Mouse (Mus musculus) limb, embryonic 10.5 days (tissue): Measurements from ENCODE around the gene Fads2. TPM values are rescaled to one million over a fixed set of nuclear protein-coding genes. Genes with fewer than 3 reads are reported as not detected.

ENCODE experiments used
- DNase-seq: peaks from one replicate; pipeline ENCODE4 v3.0.0-alpha.2; 2017; ENCODE audit warnings: low spot score
- H3K27ac ChIP-seq: fragments of 300-500 bp; sonication (generic); 2 replicates; pipeline ENCODE4 v1.5.1; 2016; ENCODE audit warnings: mild to moderate bottlenecking
- H3K27me3 ChIP-seq: fragments of 300-500 bp; sonication (generic); 2 replicates; pipeline ENCODE4 v1.6.1; 2016; ENCODE audit warnings: low read depth, mild to moderate bottlenecking; ENCODE audit not compliant: poor library complexity, severe bottlenecking
- H3K36me3 ChIP-seq: fragments of 300-500 bp; sonication (generic); 2 replicates; pipeline ENCODE4 v1.6.1; 2016; ENCODE audit warnings: mild to moderate bottlenecking, moderate library complexity
- H3K4me1 ChIP-seq: fragments of 300-500 bp; sonication (generic); 2 replicates; pipeline ENCODE4 v1.6.1; 2016
- H3K4me3 ChIP-seq: fragments of 300-500 bp; sonication (generic); 2 replicates; pipeline ENCODE4 v1.5.1; 2016; ENCODE audit warnings: mild to moderate bottlenecking, moderate library complexity
- H3K9me3 ChIP-seq: fragments of 300-500 bp; sonication (generic); replicated peaks from 2 replicates; pipeline ENCODE4 v1.6.1; 2016; ENCODE audit warnings: mild to moderate bottlenecking
- WGBS: fragments of 180-500 bp; shearing (Covaris S2); methylation state at CpG from one replicate; pipeline ENCODE4 v1.1.7; 2016; 5-methylcytosine and 5-hydroxymethylcytosine counted together
- polyA plus RNA-seq: library from polyadenylated mRNA; unstranded; fragments of >200 nt; fragmentation: Nextera tagmentation; extraction: Ambion mirVana; gene quantifications from 2 replicates; pipeline ENCODE4 v1.2.1, GENCODE M21; 2016

Gene Fads2
- polyA plus RNA-seq, 1 experiment from 2014 or later = 158 TPM

DNA sequence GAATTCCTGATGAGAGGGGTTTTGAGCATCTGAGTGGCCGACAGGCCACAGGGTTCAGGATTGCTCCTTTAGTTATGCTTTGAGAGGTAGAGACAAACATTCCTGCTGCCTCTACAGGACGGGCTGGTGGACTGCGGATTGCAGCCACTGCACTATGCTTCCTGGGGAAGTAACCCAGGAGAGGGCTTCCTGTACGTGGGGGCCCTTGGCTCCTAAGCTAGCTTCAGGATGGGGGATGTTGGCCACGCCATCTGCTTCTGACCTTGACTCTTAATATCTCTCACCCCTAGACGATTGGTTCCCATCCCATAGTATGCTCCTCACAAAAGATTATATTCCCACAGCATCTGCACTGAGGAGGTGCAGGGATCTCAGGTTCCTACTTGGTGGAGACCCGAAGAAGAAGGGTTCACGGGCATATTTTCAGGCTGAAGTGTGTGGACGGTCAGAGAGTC lies 78.2 kb downstream of the Fads2 start:
- Histone ChIP-seq H3K4me1 (peaks cover 59% of the 10 kb centered on the region), H3K36me3 (peaks cover 24% of the 10 kb centered on the region), H3K4me3 (no peak overlapping the region), H3K9me3 (no peaks in the 10 kb centered on the region), H3K27ac (peak overlapping the region; percentile 66), H3K27me3 (no peaks in the 10 kb centered on the region; the same call in 1 of the 2 replicates)
- DNase-seq = no peak
- 72% methylated on average over 9 of the region's 9 CpGs for WGBS

DNA sequence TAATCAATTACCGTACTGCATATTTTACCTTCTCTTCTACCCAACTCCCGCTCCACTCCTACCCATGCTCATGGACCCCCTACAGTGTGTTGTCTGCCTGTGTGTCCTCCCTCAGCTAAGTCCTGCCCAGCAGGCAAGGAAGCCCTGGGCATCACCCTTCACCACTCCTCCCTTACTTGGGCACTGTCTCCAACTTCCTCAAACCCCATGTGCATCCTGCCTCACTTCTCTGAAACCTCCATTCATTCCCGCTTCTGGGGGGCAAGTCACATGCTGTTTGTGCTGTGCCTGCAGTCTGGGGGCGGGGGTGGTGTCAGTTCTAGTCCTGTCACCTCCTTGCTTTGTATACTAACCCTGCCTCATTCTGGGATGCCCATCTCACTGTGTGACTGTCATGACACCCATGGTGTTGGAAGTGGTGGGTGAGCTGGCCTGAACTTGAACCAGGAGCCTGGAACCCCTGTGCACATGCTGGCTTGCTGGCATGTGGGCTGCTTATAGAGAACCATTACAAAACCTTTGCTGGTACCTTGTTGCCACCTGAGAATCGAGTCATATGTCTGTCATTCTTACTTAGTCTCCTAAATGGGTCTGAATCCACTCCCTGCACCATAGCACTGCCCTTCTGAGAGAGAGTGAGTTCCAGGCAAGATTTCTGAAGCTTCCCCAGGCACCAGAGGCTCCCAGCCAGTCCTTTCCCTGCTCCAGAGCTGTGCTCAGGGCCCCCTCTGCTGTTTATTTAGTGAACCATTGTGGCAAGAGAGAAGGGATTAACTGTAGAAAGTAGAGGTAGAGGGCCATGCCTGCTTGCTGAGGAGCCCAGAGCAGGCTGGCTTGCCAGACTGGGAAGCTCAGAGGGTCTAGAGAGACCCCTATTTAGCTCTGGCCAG lies 78.9 kb downstream of the Fads2 start:
- H3K27ac ChIP-seq = peak overlapping the region; percentile 66
- H3K27me3 ChIP-seq = no peaks in the 10 kb centered on the region; the same call in 1 of the 2 replicates
- H3K9me3 ChIP-seq = no peaks in the 10 kb centered on the region
- DNase-seq = no peak
- H3K36me3 ChIP-seq = peaks cover 17% of the 10 kb centered on the region
- H3K4me3 ChIP-seq = no peak overlapping the region
- 75% methylated on average over 5 of the region's 5 CpGs for WGBS
- H3K4me1 ChIP-seq = peaks cover 66% of the 10 kb centered on the region

GRCm38 (mm10) chr19:10021981-10022380 lies 79.6 kb downstream of the Fads2 start:
- Histone ChIP-seq H3K27ac (peak overlapping the region; percentile 66), H3K27me3 (no peaks in the 10 kb centered on the region; the same call in 1 of the 2 replicates)
- WGBS = 84% methylated on average over 2 of the region's 2 CpGs

DNA sequence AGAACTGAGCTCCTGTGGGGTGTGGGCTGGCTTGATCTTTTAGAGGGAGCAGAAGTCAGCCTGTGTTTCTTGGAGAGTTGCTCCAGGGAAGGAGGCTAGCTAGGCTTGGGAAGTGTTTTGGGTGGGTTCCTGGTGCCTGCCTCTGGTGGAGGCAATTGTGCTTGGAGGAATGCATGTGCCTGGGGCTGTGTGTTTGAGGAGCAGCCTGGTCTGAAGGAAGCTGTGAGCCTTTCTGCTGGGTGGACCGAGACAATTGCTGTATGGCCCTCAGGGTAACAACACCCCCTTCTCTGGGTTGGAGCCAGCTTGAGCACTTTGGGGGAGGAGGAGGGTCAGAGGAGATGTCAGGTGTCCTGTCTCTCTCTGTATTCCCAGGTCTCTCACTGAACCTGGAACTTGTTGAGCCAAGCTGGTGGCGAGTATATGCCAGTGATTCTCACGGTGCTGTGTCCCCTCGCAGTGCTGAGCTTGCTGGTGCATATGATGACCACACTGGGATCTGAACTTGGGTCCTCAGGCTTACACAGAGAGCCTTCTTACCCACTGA lies 82.3 kb downstream of the Fads2 start:
- Histone ChIP-seq H3K9me3 (no peaks in the 10 kb centered on the region), H3K4me3 (peak overlapping the region; percentile 72), H3K27me3 (no peaks in the 10 kb centered on the region; the same call in 1 of the 2 replicates), H3K36me3 (0 out of 2 replicates have a peak, but pooled peaks cover 2% of the 10 kb centered on the region), H3K4me1 (peaks cover 75% of the 10 kb centered on the region), H3K27ac (peak overlapping the region; percentile 93)
- WGBS = 64% methylated on average over 4 of the region's 4 CpGs
- DNase-seq = no peak

More at GRCm38 (mm10) chr19:10021981-10022380, 79.6 kb downstream of the Fads2 start:
- no peak for DNase-seq
- H3K4me3 ChIP-seq = no peak overlapping the region
- H3K4me1 ChIP-seq = peaks cover 72% of the 10 kb centered on the region
- peaks cover 11% of the 10 kb centered on the region for H3K36me3 ChIP-seq
- no peaks in the 10 kb centered on the region for H3K9me3 ChIP-seq

DNA sequence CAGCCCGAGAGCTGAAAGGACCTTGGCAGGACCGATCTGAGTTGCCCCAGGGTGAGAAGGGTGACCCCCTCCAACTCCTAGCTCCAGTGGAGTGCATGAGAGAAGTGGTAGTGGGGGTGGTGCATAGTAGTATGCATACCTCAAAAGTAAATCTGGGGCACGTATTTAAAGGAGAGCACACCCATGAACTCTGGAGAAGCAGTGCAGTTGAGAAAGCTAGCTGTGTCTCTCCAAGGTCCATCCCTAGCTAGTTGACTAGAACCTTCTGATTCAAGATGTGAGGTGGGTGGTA lies 83.1 kb downstream of the Fads2 start:
- no peaks in the 10 kb centered on the region for H3K9me3 ChIP-seq
- no peaks in the 10 kb centered on the region; the same call in 1 of the 2 replicates for H3K27me3 ChIP-seq
- peaks cover 79% of the 10 kb centered on the region for H3K4me1 ChIP-seq
- H3K4me3 ChIP-seq = peak overlapping the region; percentile 72
- peak overlapping the region; percentile 93 for H3K27ac ChIP-seq
- DNase-seq = no peak
- 6% methylated on average over 3 of the region's 3 CpGs for WGBS
- H3K36me3 ChIP-seq = no peaks in the 10 kb centered on the region

DNA sequence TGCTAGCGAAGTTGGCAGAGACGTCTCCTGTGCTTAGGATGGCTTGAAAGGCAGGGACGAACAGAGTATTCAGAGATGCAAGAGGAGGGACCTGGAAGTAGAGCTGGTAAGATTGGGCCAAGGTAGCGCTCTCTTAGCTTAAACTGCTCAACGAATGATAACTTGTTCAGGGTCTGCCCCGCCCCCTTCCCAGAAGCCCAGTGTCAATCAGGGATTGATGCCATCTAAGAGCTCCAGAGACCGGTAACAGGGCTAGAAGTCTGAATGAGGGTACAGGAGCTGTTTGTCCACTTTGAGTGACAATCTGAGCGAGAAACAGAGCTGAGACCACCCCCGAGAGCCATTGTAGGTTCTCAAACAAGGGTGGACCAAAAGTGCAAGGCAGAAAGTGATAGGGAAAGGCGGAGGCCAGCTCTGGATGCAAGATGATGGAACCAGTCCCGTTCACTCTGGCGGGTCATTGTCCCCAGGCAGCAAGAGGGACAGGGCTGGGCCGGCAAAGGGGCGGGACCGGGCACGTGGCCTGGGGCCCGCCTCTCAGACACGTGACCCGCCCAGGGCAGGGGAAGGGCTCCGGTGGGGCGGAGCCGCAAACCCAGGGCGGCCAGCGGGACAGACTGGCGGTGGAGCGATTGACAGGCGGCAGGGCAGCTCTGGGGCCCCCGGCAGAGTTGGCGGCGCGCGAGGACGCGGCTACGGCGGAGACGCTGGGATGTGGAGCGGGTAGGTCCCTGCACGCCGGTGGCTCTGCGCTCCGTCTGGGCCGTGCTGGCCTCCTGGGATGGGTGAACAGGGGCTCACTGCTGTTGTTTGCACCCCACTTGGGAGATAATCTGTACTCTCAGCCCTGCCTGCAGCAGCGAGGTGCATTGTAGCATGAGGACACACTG lies 83.7 kb downstream of the Fads2 start:
- peaks cover 79% of the 10 kb centered on the region for H3K4me1 ChIP-seq

GRCm38 (mm10) chr19:10016151-10016550 lies 85.4 kb downstream of the Fads2 start:
- Histone ChIP-seq H3K27ac (peak overlapping the region; percentile 93), H3K9me3 (no peaks in the 10 kb centered on the region), H3K4me1 (peaks cover 70% of the 10 kb centered on the region), H3K4me3 (peak overlapping the region; percentile 9), H3K36me3 (no peaks in the 10 kb centered on the region), H3K27me3 (no peaks in the 10 kb centered on the region; the same call in 1 of the 2 replicates)
- WGBS = 85% methylated on average over 4 of the region's 4 CpGs
- no peak for DNase-seq

More for the DNA sequence above, 83.7 kb downstream of the Fads2 start:
- DNase-seq = peak; percentile 95
- Histone ChIP-seq H3K9me3 (no peaks in the 10 kb centered on the region), H3K27ac (peak overlapping the region; percentile 93), H3K27me3 (no peaks in the 10 kb centered on the region; the same call in 1 of the 2 replicates), H3K4me3 (peak overlapping the region; percentile 72), H3K36me3 (no peaks in the 10 kb centered on the region)
- WGBS = 5% methylated on average over 44 of the region's 44 CpGs

GRCm38 (mm10) chr19:10015442-10015841 lies 86.1 kb downstream of the Fads2 start:
- peaks cover 72% of the 10 kb centered on the region for H3K4me1 ChIP-seq
- H3K36me3 ChIP-seq = no peaks in the 10 kb centered on the region
- 80% methylated on average over 4 of the region's 4 CpGs for WGBS
- no peak for DNase-seq
- H3K27me3 ChIP-seq = no peaks in the 10 kb centered on the region; the same call in 1 of the 2 replicates
- H3K27ac ChIP-seq = peak overlapping the region; percentile 93
- peak overlapping the region; percentile 9; the same call in 1 of the 2 replicates for H3K4me3 ChIP-seq
- H3K9me3 ChIP-seq = no peaks in the 10 kb centered on the region

DNA sequence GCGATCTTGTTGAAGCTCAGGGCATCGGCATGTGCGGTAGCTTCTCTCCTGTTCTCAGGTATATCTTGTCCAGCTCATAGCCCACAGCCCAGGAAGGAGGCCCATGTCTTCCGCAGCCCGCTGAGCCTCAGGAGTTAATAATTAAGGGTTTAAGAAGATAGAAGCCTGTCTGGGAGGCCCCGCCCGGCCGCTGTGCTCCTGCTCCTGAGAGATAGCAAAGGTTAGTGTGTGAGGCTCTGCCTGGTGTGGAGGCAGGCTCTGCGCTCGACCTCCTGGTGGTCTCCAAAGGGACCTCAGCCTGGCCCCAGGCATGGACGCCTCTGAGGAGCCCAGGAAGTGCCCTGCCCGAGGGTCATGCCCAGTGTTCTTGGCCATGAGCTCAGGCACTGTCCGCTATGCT lies 86.7 kb downstream of the Fads2 start:
- no peaks in the 10 kb centered on the region; the same call in 1 of the 2 replicates for H3K27me3 ChIP-seq
- 85% methylated on average over 13 of the region's 13 CpGs for WGBS
- H3K27ac ChIP-seq = peak overlapping the region; percentile 93
- H3K4me1 ChIP-seq = peaks cover 72% of the 10 kb centered on the region
- peak overlapping the region; percentile 8; the same call in 1 of the 2 replicates for H3K4me3 ChIP-seq
- H3K36me3 ChIP-seq = no peaks in the 10 kb centered on the region
- no peak for DNase-seq
- H3K9me3 ChIP-seq = no peaks in the 10 kb centered on the region

DNA sequence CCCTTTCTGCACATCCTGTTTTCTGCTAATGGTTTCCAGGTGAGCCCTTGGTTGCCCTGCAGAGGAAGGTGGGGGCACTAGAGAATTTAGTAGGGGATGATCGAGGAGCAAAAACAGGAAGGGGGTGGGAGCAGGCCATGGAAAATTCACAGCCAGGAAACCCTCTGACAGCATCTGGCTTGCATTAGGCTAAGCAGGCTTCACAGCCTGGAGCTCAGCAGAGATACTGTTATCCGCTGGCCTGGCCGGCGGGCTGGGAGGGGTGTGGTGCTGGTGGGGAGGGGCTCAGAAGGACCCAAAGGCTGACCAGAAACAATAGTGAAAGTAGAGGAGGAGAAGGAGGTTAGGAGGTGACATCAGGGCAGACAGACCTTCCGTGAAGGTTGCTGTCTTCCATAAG lies 87.6 kb downstream of the Fads2 start:
- 2% methylated on average over 5 of the region's 5 CpGs for WGBS
- H3K36me3 ChIP-seq = no peaks in the 10 kb centered on the region
- no peaks in the 10 kb centered on the region for H3K9me3 ChIP-seq

GRCm38 (mm10) chr19:10013348-10013747 lies 88.2 kb downstream of the Fads2 start:
- WGBS = 17% methylated on average over 3 of the region's 3 CpGs
- Histone ChIP-seq H3K4me3 (peak overlapping the region; percentile 24), H3K27me3 (no peaks in the 10 kb centered on the region), H3K36me3 (no peaks in the 10 kb centered on the region), H3K27ac (peak overlapping the region; percentile 93), H3K4me1 (peaks cover 58% of the 10 kb centered on the region), H3K9me3 (no peaks in the 10 kb centered on the region)
- peak; percentile 57 for DNase-seq

More for the DNA sequence above, 87.6 kb downstream of the Fads2 start:
- Histone ChIP-seq H3K27me3 (no peaks in the 10 kb centered on the region), H3K4me3 (peak overlapping the region; percentile 24; the same call in 1 of the 2 replicates), H3K4me1 (peaks cover 64% of the 10 kb centered on the region), H3K27ac (peak overlapping the region; percentile 93)
- peak; percentile 90 for DNase-seq

DNA sequence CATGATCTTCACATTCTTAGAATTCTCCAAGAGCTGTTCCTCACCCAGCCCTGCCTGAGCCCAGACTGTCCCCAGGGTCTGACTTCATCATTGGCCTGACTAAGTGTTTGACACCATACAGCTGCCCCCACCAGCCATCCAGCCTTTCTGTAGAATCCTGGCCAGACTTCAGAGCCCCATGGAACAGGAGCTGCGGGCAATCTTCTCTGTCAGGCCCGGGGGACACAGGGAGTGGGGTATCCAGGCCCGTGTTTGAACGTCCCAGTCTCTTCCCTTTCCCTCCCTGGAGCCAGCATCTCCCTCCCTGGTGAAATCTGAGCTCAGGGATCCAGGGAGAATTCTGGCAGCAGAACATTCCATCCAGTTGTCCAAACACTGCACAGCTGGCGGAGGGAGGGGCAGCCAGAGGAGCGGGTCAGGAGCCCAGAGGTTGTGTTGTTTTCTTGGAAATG lies 88.7 kb downstream of the Fads2 start:
- Histone ChIP-seq H3K4me1 (peaks cover 53% of the 10 kb centered on the region), H3K27me3 (no peaks in the 10 kb centered on the region), H3K36me3 (no peaks in the 10 kb centered on the region), H3K4me3 (peak overlapping the region; percentile 24), H3K27ac (peak overlapping the region; percentile 93), H3K9me3 (no peaks in the 10 kb centered on the region)
- 10% methylated on average over 6 of the region's 6 CpGs for WGBS
- peak; percentile 81 for DNase-seq
